Mouse (Mus musculus): ENCODE data around the gene Olfr1408.

DNA sequence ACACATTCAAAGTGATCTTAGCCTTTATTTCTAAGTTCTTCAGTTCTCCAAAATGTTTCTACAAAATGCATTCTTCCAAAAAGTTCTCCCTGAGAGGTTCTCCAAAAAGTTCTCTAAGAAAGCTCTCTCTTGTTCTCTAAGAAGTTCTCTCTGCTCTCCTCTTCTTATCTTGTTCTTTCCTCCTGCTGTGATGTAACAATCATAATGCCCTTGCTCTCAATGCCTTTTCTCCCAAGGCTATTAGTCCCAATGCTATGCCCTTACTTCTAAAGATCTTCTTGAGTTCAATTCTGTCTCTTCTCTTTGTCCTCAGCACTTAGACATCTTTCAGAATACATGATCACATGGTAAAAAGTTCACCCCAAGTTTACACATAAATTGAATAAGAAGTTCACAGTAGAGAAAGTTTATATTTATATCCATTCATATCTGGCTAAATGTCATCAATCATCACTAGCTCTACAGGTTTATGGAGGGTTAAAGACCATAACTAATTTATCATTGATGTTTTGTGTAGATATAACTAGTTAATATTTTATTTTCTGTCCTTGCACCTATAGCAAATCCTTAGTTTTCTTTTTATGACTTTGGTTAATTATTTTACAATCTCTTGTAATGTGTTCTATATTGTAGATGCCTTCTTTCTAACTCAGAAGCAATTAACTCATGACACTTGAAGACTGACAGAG, 37.1 kb upstream of the Olfr1408 start:
- no peak for TF ChIP-seq CTCF (IDR thresholded peaks at IDR 0.05; ENCODE audit: low read depth)
- no peak for TF ChIP-seq EP300 (IDR thresholded peaks at IDR 0.05; ENCODE audit: low read depth)
